Mouse (Mus musculus) cerebellum, postnatal 36 days (tissue): ENCODE measurements at regions not wholly inside any gene's neighbourhood (a gene's known extent, or its start where the extent isn't known, plus 50 kb on each side); places are given as distances from the start of the nearest gene placed in this dataset.
A peak's percentile ranks its signal among the peaks of the same experiment; 100 is the strongest.

Source experiments
- DNase-seq, 2 experiments: peaks; one replicate each; pipeline ENCODE4 v3.0.0; 2021 to 2022; ENCODE audit warnings: mixed read lengths in 2 of 2

- DNase-seq = no peak
These were observed 97.0 kb upstream of the Parp11 start for GRCm38 (mm10) chr6:127349479-127350110.

GRCm38 (mm10) chr6:127351691-127352090 is 94.9 kb upstream of the Parp11 start:
- DNase-seq = no peak

GRCm38 (mm10) chr6:127355112-127355511 is 91.5 kb upstream of the Parp11 start:
- no peak for DNase-seq

DNA sequence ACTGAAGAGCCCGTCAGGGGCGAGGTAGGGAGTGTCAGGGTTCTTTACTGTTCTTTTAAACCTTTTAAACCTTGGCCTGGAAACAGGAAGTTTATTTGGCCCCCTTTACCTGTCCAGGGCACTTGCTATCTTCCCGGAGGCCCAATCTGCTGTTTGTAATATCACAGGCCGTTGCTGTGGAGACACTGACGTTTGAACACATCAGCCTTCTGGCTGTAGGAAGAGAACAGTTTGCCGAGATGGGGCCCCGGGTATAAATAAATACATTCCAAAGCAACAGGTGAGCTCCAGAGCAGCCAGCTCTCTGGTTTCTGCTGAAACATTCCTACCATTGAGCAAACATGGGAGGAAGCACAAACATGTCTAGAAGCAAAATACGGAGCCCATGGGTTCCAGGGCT is 90.2 kb upstream of the Parp11 start:
- no peak for DNase-seq

DNA sequence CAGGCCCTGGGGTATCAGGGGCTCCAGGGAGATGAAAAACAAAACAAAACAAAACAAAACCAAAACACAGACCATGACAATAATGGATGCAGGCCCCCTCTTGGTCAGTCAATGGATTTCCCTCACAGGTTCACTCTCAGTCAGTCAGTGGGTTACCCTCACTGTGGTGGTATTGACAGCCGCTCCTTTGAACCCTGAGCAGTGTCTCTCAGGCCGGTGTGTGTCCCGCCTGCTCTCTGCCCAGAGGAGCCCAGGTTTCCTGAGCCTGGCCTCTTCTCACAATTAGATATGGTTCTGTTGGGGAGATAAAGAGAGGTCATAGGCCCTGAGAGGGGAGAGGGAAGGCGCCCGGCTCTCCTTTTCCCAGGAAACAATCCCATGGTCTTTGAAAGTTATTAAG is 87.8 kb upstream of the Parp11 start:
- DNase-seq = no peak

DNA sequence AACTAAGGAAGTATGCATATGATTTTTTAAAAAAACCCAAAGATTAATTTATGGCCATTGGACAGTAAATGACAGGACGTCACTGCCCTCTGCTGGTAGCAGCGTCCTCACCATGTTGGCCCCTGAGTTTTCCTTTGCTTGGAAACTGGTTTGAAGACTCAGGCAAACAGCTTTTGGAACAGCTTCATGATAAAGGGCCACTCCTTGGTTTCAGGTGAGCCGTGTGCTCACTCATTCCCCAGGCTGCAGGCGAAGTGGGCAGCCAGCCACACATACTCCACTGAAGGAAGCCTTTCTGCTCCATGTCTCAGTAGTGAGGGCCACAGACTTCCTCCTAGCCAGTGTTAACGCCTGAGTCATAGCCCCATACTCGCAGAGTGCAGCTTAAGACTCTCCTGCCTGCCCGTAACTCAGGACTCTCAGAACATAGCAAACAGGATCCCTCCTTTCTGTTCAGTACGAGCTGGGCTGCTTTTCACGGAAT is 87.2 kb upstream of the Parp11 start:
- DNase-seq = peak; percentile 65 to 70

- no peak for DNase-seq
These were observed 84.5 kb upstream of the Parp11 start for GRCm38 (mm10) chr6:127362166-127362565.

- DNase-seq = no peak
These were observed 83.5 kb upstream of the Parp11 start for GRCm38 (mm10) chr6:127362966-127363752.

DNA sequence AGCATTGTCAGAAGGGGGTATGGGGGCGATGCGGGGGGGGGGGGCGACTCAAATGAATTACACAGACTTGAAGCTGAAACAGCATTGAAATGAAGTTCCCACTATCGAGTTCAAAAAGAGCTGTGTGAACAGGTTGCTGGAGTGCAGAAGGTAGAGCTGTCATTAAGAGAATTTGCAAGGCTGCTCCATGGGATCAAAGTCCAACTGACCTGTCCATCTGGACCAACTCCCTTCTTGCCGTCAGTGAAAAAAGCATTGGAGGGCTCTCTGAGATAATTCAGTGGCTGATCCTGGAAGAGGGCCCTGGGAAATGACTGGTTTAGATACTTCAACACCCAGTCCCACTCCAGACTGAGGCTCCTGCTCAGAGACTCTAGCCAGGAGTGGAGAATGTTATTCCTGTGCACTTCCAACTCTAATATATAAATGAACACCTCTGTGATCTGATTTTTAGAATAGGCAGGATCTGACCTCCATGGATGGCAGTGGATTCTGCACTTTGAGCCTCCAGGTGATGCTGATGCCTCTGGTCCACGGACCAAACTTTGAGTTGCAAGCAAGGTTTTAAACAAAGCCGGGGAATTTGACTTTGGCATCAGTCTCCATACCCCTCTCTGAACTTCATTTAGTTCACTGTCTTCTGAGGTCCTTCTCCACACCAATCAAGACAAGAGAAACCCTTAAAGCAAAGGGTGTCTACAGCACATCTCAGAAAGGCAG is 82.6 kb upstream of the Parp11 start:
- DNase-seq = no peak

GRCm38 (mm10) chr6:127364591-127365187 is 82.0 kb upstream of the Parp11 start:
- DNase-seq = no peak

- DNase-seq = no peak
These were observed 81.4 kb upstream of the Parp11 start for GRCm38 (mm10) chr6:127365246-127365645.

GRCm38 (mm10) chr6:127365651-127366050 is 81.0 kb upstream of the Parp11 start:
- DNase-seq = no peak

DNA sequence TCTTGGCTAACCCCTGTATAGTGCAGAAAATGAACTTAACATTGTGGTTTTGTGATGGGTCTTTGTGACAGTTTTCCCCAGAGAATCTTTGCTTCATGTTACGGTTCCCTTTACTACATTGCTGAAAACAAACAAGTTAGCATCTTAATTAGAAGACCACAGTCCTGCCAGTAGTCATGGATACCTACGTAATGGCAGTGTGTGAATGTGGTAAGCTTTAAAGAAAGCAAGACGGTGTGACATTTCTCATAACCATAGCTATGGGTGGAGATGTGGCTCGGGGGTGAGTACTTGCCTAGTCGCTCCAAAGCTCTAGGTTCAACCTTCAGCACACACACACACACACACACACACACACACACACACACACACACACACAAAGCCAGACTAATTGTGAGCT is 73.6 kb upstream of the Parp11 start:
- DNase-seq = no peak

DNA sequence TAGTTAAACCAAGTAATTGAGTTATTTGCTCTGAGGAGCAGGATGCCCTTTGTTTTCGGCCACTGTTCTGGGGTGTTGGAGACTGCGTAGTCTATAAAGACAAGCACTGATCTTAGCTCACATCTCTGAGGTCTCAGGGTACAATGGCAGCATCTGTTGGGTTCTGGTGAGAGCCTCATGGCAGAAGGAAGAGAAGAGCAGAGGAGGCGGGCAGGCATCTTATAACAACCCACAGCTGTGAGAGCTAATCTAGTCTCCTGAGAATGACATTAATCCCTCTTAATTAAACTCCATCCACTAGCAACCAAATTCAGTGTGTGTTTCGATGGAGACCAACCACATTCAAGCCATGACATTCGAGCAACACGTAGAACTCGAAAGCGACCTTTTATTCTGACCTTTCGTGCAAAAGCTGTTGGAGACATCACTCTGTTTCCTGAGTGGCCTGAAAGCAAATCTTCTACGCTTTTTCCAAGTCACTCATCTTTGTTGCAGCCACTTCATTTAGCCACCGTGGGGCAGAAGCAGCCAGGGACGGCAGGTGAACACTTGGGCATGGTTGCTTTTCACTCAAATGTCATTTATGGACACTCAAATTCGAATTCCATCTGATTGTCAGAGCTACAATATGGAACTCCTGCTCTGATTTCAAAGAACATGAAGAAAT is 72.7 kb upstream of the Parp11 start:
- DNase-seq = no peak

- DNase-seq = no peak
These were observed 72.0 kb upstream of the Parp11 start for GRCm38 (mm10) chr6:127374464-127375143.

DNA sequence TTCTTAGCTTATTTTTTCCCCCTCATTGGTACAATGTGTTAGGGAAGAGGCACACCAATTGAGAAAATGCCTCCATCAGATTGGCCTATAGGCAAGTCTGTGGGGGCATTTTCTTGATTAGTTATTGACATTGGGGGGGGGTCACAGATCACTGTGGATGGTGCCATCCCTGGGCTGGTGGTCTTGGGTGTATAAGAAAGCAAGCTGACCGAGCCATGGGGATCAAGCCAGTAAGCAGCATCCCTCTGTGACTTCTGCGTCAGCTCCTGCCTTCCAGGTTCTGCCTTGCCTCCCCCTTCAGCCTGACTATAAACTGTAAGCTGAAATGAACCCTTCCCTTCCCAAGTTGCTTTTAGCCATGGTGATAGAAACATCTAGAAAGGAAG is 71.5 kb upstream of the Parp11 start:
- DNase-seq = no peak

- DNase-seq = no peak
These were observed 70.9 kb upstream of the Parp11 start for GRCm38 (mm10) chr6:127375711-127376199.

GRCm38 (mm10) chr6:127378701-127379100 is 67.9 kb upstream of the Parp11 start:
- no peak for DNase-seq

GRCm38 (mm10) chr6:127379511-127379910 is 67.1 kb upstream of the Parp11 start:
- DNase-seq = no peak

DNA sequence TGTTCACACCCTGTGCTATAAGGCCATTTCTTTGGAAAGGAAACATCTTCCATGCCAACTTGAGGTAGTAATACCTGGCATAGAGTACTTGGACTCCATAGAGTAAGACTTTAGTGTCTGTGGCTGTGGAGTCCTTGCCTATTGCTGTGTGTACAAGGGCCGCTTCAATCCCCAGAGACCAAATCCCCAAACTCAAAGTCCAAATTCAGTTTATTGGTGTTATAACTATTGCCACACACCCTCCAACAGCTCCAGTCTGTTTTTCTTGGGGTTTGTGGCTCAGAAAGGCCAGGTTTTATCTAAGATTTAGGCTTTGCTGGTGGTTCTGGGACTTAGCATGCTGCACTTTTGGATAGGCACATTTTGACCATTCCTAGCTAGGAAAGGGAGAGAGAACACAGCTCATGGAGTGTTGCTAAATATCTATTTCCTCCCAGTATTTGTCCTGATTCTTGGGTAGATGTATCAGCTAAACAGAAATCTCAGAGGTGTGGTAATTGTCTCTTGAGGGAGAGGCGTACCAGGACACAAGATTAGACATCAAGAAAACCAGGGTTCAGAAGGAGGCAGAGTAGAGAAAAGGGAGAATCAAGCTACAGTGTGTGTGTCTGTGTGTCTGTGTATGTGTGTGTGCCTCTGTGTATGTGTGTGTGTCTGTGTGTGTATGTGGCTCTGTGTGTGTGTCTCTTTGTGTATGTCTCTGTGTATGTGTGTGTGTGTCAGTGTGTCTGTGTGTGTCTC is 65.3 kb upstream of the Parp11 start:
- no peak for DNase-seq
